Mouse (Mus musculus): ENCODE measurements around the gene Bcas3.

- TF ChIP-seq CTCF (IDR thresholded peaks at IDR 0.05) (no peak), EP300 (IDR thresholded peaks at IDR 0.05) (no peak)
These were observed 274.4 kb downstream of the Bcas3 start for GRCm38 (mm10) chr11:85627405-85627804.
